Mouse (Mus musculus): Measurements from ENCODE around the gene Gm45785.

GRCm38 (mm10) chr7:140860728-140861127 lies 4.6 kb upstream of the Gm45785 start:
- TF ChIP-seq POLR2A (IDR thresholded peaks at IDR 0.05; ENCODE audit: borderline replicate concordance, low read depth, low read length) (no peak), CTCF (IDR thresholded peaks at IDR 0.05; ENCODE audit: low read depth, low read length) (no peak)
